Mouse (Mus musculus): ENCODE data around the gene Itgam. TPM values are rescaled to one million over a fixed set of nuclear protein-coding genes. Genes with fewer than 3 reads are reported as not detected.

The Itgam gene
- polyA plus RNA-seq, 2 experiments = 1.2 to 2.4 TPM

DNA sequence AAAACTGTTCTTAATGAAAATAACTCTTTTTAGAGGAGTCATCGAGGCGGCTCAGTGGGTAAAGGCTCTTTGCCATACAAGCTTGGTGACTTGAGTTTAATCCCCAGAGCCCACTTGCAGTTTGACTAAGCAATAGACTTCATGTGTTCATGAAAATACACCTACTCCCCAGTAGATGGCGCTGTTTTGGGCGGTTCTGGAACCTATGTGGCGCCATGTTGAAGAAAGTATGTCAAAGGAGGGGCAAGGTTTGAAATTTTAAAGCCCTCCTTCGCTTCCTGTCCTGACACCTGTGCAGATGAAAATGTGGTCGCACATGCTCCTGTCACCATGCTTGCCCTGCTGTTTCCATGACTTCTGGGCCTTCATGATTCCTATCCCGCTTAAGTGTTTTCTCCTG is 39.5 kb upstream of the Itgam start:
- H3K36me3 ChIP-seq (ENCODE audit: control insufficient read depth, insufficient read depth, low read length) = no peaks in the 10 kb centered on the region

GRCm38 (mm10) chr7:128023565-128023964 is 38.9 kb upstream of the Itgam start:
- ATAC-seq (ENCODE audit: low FRiP score, low read depth) = no peak

More for the DNA sequence above, 39.5 kb upstream of the Itgam start:
- WGBS = 57% methylated on average over 8 of the region's 8 CpGs
- no peaks in the 10 kb centered on the region for H3K9me3 ChIP-seq (ENCODE audit: control insufficient read depth, low read length)
- no peaks in the 10 kb centered on the region for H3K27me3 ChIP-seq (ENCODE audit: control insufficient read depth, insufficient read depth, low read length)
- no peaks in the 10 kb centered on the region for H3K4me1 ChIP-seq (ENCODE audit: control insufficient read depth, insufficient read depth, low read length)
- ATAC-seq (ENCODE audit: low FRiP score, low read depth) = no peak
- H3K4me2 ChIP-seq (replicated peaks; ENCODE audit: low read depth, low read length, severe bottlenecking) = no peak overlapping the region
- no peak for TF ChIP-seq POLR2A (IDR thresholded peaks at IDR 0.05; ENCODE audit: borderline replicate concordance, extremely low read depth, insufficient read depth, insufficient read length)
- DNase-seq (ENCODE audit: low spot score) = no peak
- no peak overlapping the region for H3K4me3 ChIP-seq (replicated peaks; ENCODE audit: low read length)
- no peak overlapping the region for H3K9ac ChIP-seq (ENCODE audit: low read depth, low read length, severe bottlenecking)
- H3K27ac ChIP-seq (replicated peaks; ENCODE audit: low read depth, low read length) = no peak overlapping the region

DNA sequence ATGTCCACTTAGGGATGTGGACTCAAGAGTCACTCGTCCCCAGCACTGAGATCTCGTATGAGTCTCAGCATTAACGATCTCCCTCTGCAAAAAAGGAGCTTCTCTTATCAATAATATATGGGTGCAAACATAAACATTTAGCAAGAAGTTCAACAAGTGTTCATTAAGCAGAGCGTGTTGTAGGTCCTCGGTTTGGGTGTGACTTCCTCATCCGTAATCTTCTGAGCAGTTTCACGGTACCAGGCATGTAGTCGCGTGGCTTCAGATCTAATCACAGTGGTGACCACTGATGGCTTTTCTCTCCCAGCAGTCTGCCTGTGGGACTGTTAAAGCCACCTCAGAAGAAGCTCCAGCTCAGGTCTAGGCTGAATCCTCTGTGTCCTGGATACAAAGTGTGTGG is 38.1 kb upstream of the Itgam start:
- no peak for TF ChIP-seq POLR2A (IDR thresholded peaks at IDR 0.05; ENCODE audit: borderline replicate concordance, extremely low read depth, insufficient read depth, insufficient read length)
- DNase-seq (ENCODE audit: low spot score) (no peak), ATAC-seq (ENCODE audit: low FRiP score, low read depth) (no peak)
- Histone ChIP-seq H3K27me3 (ENCODE audit: control insufficient read depth, insufficient read depth, low read length) (no peaks in the 10 kb centered on the region), H3K4me2 (replicated peaks; ENCODE audit: low read depth, low read length, severe bottlenecking) (no peak overlapping the region), H3K9me3 (ENCODE audit: control insufficient read depth, low read length) (no peaks in the 10 kb centered on the region), H3K9ac (ENCODE audit: low read depth, low read length, severe bottlenecking) (no peak overlapping the region), H3K4me1 (ENCODE audit: control insufficient read depth, insufficient read depth, low read length) (no peaks in the 10 kb centered on the region), H3K36me3 (ENCODE audit: control insufficient read depth, insufficient read depth, low read length) (no peaks in the 10 kb centered on the region), H3K4me3 (replicated peaks; ENCODE audit: low read length) (no peak overlapping the region), H3K27ac (replicated peaks; ENCODE audit: low read depth, low read length) (no peak overlapping the region)
- WGBS = 91% methylated on average over 9 of the region's 9 CpGs

More at GRCm38 (mm10) chr7:128023565-128023964, 38.9 kb upstream of the Itgam start:
- no peak overlapping the region for H3K4me2 ChIP-seq (replicated peaks; ENCODE audit: low read depth, low read length, severe bottlenecking)
- no peaks in the 10 kb centered on the region for H3K9me3 ChIP-seq (ENCODE audit: control insufficient read depth, low read length)
- H3K36me3 ChIP-seq (ENCODE audit: control insufficient read depth, insufficient read depth, low read length) = no peaks in the 10 kb centered on the region
- H3K27me3 ChIP-seq (ENCODE audit: control insufficient read depth, insufficient read depth, low read length) = no peaks in the 10 kb centered on the region
- H3K4me3 ChIP-seq (replicated peaks; ENCODE audit: low read length) = no peak overlapping the region
- DNase-seq (ENCODE audit: low spot score) = no peak
- H3K4me1 ChIP-seq (ENCODE audit: control insufficient read depth, insufficient read depth, low read length) = no peaks in the 10 kb centered on the region
- WGBS = 85% methylated on average over 4 of the region's 4 CpGs
- TF ChIP-seq POLR2A (IDR thresholded peaks at IDR 0.05; ENCODE audit: borderline replicate concordance, extremely low read depth, insufficient read depth, insufficient read length) = no peak
- no peak overlapping the region for H3K27ac ChIP-seq (replicated peaks; ENCODE audit: low read depth, low read length)
- H3K9ac ChIP-seq (ENCODE audit: low read depth, low read length, severe bottlenecking) = no peak overlapping the region

GRCm38 (mm10) chr7:128024932-128025331 is 37.5 kb upstream of the Itgam start:
- WGBS = 84% methylated on average over 4 of the region's 4 CpGs
- no peak for DNase-seq (ENCODE audit: low spot score)
- Histone ChIP-seq H3K4me3 (replicated peaks; ENCODE audit: low read length) (no peak overlapping the region), H3K27me3 (ENCODE audit: control insufficient read depth, insufficient read depth, low read length) (no peaks in the 10 kb centered on the region), H3K4me2 (replicated peaks; ENCODE audit: low read depth, low read length, severe bottlenecking) (no peak overlapping the region), H3K27ac (replicated peaks; ENCODE audit: low read depth, low read length) (no peak overlapping the region), H3K4me1 (ENCODE audit: control insufficient read depth, insufficient read depth, low read length) (no peaks in the 10 kb centered on the region), H3K9me3 (ENCODE audit: control insufficient read depth, low read length) (no peaks in the 10 kb centered on the region), H3K36me3 (ENCODE audit: control insufficient read depth, insufficient read depth, low read length) (no peaks in the 10 kb centered on the region), H3K9ac (ENCODE audit: low read depth, low read length, severe bottlenecking) (no peak overlapping the region)
- ATAC-seq (ENCODE audit: low FRiP score, low read depth) = no peak
- no peak for TF ChIP-seq POLR2A (IDR thresholded peaks at IDR 0.05; ENCODE audit: borderline replicate concordance, extremely low read depth, insufficient read depth, insufficient read length)

GRCm38 (mm10) chr7:128025381-128025780 is 37.1 kb upstream of the Itgam start:
- H3K4me2 ChIP-seq (replicated peaks; ENCODE audit: low read depth, low read length, severe bottlenecking) = no peak overlapping the region
- DNase-seq (ENCODE audit: low spot score) = no peak
- 71% methylated on average over 4 of the region's 4 CpGs for WGBS
- H3K9me3 ChIP-seq (ENCODE audit: control insufficient read depth, low read length) = no peaks in the 10 kb centered on the region
- no peak overlapping the region for H3K9ac ChIP-seq (ENCODE audit: low read depth, low read length, severe bottlenecking)
- H3K36me3 ChIP-seq (ENCODE audit: control insufficient read depth, insufficient read depth, low read length) = no peaks in the 10 kb centered on the region
- ATAC-seq (ENCODE audit: low FRiP score, low read depth) = no peak
- H3K4me3 ChIP-seq (replicated peaks; ENCODE audit: low read length) = no peak overlapping the region
- no peaks in the 10 kb centered on the region for H3K27me3 ChIP-seq (ENCODE audit: control insufficient read depth, insufficient read depth, low read length)
- no peak for TF ChIP-seq POLR2A (IDR thresholded peaks at IDR 0.05; ENCODE audit: borderline replicate concordance, extremely low read depth, insufficient read depth, insufficient read length)
- H3K4me1 ChIP-seq (ENCODE audit: control insufficient read depth, insufficient read depth, low read length) = no peaks in the 10 kb centered on the region
- H3K27ac ChIP-seq (replicated peaks; ENCODE audit: low read depth, low read length) = no peak overlapping the region
